ENCODE assay signal across 8 mouse cellular contexts in genomic region chr6:100495131-100495530, GRCm38 (mm10).
DNase-seq lines count a peak whose midpoint lies in the region; ATAC-seq lines count a peak whose summit lies in the region.

No protein-coding gene starts in this region.

- no peak for ATAC-seq in heart, embryonic 12.5 days (ENCODE audit: insufficient number of reproducible peaks, low FRiP score)
- no peak for ATAC-seq in embryonic facial prominence, embryonic 11.5 days (replicated peaks; ENCODE audit: insufficient number of reproducible peaks, low FRiP score, low TSS enrichment, low read depth)
- no peak for ATAC-seq in monocyte, adult 5-6 weeks (replicated peaks; ENCODE audit: insufficient number of reproducible peaks, low FRiP score, low TSS enrichment, poor library complexity, severe bottlenecking)
- ATAC-seq in liver, embryonic 11.5 days (replicated peaks; ENCODE audit: low FRiP score) = no peak

- 0 out of 2 replicates have a peak, but pooled peaks cover 5% of the 10 kb centered on the region for H3K4me1 ChIP-seq in heart, embryonic 12.5 days (replicated peaks)
- no peaks in the 10 kb centered on the region for H3K4me1 ChIP-seq in embryonic facial prominence, embryonic 11.5 days (ENCODE audit: control insufficient read depth, insufficient read depth, low read length)
- no peaks in the 10 kb centered on the region for H3K4me1 ChIP-seq in liver, embryonic 11.5 days (replicated peaks; ENCODE audit: control insufficient read depth, insufficient read depth, low read length)

- no peak overlapping the region for H3K4me3 ChIP-seq in heart, embryonic 12.5 days
- H3K4me3 ChIP-seq in embryonic facial prominence, embryonic 11.5 days (ENCODE audit: low read depth, low read length) = no peak overlapping the region
- no peak overlapping the region for H3K4me3 ChIP-seq in liver, embryonic 11.5 days (ENCODE audit: low read depth, low read length)

- no peak overlapping the region for H3K4me2 ChIP-seq in heart, embryonic 12.5 days
- H3K4me2 ChIP-seq in embryonic facial prominence, embryonic 11.5 days (ENCODE audit: low read depth, low read length) = no peak overlapping the region
- H3K4me2 ChIP-seq in liver, embryonic 11.5 days = no peak overlapping the region

- 65% methylated on average over 12 of the region's 12 CpGs for WGBS in heart, embryonic 12.5 days
- 71% methylated on average over 12 of the region's 12 CpGs for WGBS in embryonic facial prominence, embryonic 11.5 days
- WGBS in liver, embryonic 11.5 days = 79% methylated on average over 12 of the region's 12 CpGs

- no peaks in the 10 kb centered on the region for H3K9me3 ChIP-seq in heart, embryonic 12.5 days (replicated peaks)
- no peaks in the 10 kb centered on the region for H3K9me3 ChIP-seq in embryonic facial prominence, embryonic 11.5 days (replicated peaks; ENCODE audit: control insufficient read depth, low read length)
- H3K9me3 ChIP-seq in liver, embryonic 11.5 days (ENCODE audit: control insufficient read depth, low read length) = no peaks in the 10 kb centered on the region

- H3K9ac ChIP-seq in heart, embryonic 12.5 days = no peak overlapping the region
- no peak overlapping the region for H3K9ac ChIP-seq in embryonic facial prominence, embryonic 11.5 days (replicated peaks; ENCODE audit: low read length)
- no peak overlapping the region for H3K9ac ChIP-seq in liver, embryonic 11.5 days (ENCODE audit: low read depth, low read length)

- peak; percentile 25 to 41 for DNase-seq in heart, adult 9 months (ENCODE audit: low spot score in 2 of 2)
- DNase-seq in embryonic facial prominence, embryonic 11.5 days (ENCODE audit: low spot score) = peak; percentile 59
- DNase-seq in kidney, postnatal 14 days = peak; percentile 52
- peak; percentile 34 for DNase-seq in lung, postnatal 14 days
- no peak for DNase-seq in liver, embryonic 11.5 days (ENCODE audit: low spot score)
- no peak for DNase-seq in cerebellum, postnatal 36 days

- H3K27ac ChIP-seq in heart, embryonic 12.5 days (ENCODE audit: poor library complexity, severe bottlenecking) = no peak overlapping the region
- H3K27ac ChIP-seq in embryonic facial prominence, embryonic 11.5 days (replicated peaks; ENCODE audit: low read depth, low read length) = no peak overlapping the region
- H3K27ac ChIP-seq in liver, embryonic 11.5 days (ENCODE audit: low read depth, low read length) = no peak overlapping the region

- peaks cover 10% of the 10 kb centered on the region; the same call in 1 of the 2 replicates for H3K27me3 ChIP-seq in heart, embryonic 12.5 days (replicated peaks)
- H3K27me3 ChIP-seq in embryonic facial prominence, embryonic 11.5 days (ENCODE audit: control insufficient read depth, insufficient read depth, low read length) = no peaks in the 10 kb centered on the region
- H3K27me3 ChIP-seq in liver, embryonic 11.5 days (replicated peaks; ENCODE audit: control insufficient read depth, insufficient read depth, low read length) = no peaks in the 10 kb centered on the region

- H3K36me3 ChIP-seq in heart, embryonic 12.5 days = no peaks in the 10 kb centered on the region
- H3K36me3 ChIP-seq in embryonic facial prominence, embryonic 11.5 days (replicated peaks; ENCODE audit: control insufficient read depth, insufficient read depth, low read depth, low read length) = no peaks in the 10 kb centered on the region
- no peaks in the 10 kb centered on the region for H3K36me3 ChIP-seq in liver, embryonic 11.5 days (ENCODE audit: control insufficient read depth, insufficient read depth, low read length)

Comparison
In these comparisons a context has a peak if more than half of its experiments do, and no peak if none do; other contexts are left out.
1. DNase-seq: peak in heart, adult 9 months (2 of 2), embryonic facial prominence, embryonic 11.5 days (single experiment), kidney, postnatal 14 days (single experiment) and lung, postnatal 14 days (single experiment); none in liver, embryonic 11.5 days (single experiment) and cerebellum, postnatal 36 days (0 of 2).